Mouse (Mus musculus) intestine, embryonic 15.5 days (tissue): ENCODE results near the gene Ak8. TPM values are rescaled to one million over a fixed set of nuclear protein-coding genes. Genes with fewer than 3 reads are reported as not detected.

Source experiments
- ATAC-seq: fragments of 200-750 bp; cut with Nextera tagmentation; 2 replicates; pipeline ENCODE4 v1.8.0; 2017; ENCODE audit warnings: moderate TSS enrichment, moderate library complexity
- H3K27ac ChIP-seq: fragments of 300-500 bp; sonication (generic); 2 replicates; pipeline ENCODE4 v1.5.1; 2015; ENCODE audit warnings: mild to moderate bottlenecking, inconsistent platforms
- H3K27me3 ChIP-seq: fragments of 300-500 bp; sonication (generic); replicated peaks from 2 replicates; pipeline ENCODE4 v1.6.1; 2015; ENCODE audit warnings: inconsistent platforms
- H3K36me3 ChIP-seq: fragments of 300-500 bp; sonication (generic); 2 replicates; pipeline ENCODE4 v1.6.1; 2015; ENCODE audit warnings: inconsistent platforms
- H3K4me1 ChIP-seq: fragments of 300-500 bp; sonication (generic); replicated peaks from 2 replicates; pipeline ENCODE4 v1.6.1; 2015; ENCODE audit warnings: inconsistent platforms
- H3K4me2 ChIP-seq: fragments of 300-500 bp; sonication (generic); replicated peaks from 2 replicates; pipeline ENCODE4 v1.6.1; 2015; ENCODE audit warnings: mild to moderate bottlenecking, inconsistent platforms
- H3K4me3 ChIP-seq: fragments of 300-500 bp; sonication (generic); replicated peaks from 2 replicates; pipeline ENCODE4 v1.5.1; 2015; ENCODE audit warnings: inconsistent platforms
- H3K9ac ChIP-seq: fragments of 300-500 bp; sonication (generic); 2 replicates; pipeline ENCODE4 v1.6.1; 2015; ENCODE audit warnings: inconsistent platforms
- H3K9me3 ChIP-seq: fragments of 300-500 bp; sonication (generic); 2 replicates; pipeline ENCODE4 v1.6.1; 2016; ENCODE audit warnings: inconsistent platforms
- WGBS: fragments of 180-500 bp; shearing (Covaris S2); methylation state at CpG from one replicate; pipeline ENCODE4 v1.1.7; 2015; 5-methylcytosine and 5-hydroxymethylcytosine counted together
- polyA plus RNA-seq: library from polyadenylated mRNA; unstranded; fragments of >200 nt; fragmentation: Nextera tagmentation; extraction: Ambion mirVana; gene quantifications from 2 replicates; pipeline ENCODE4 v1.2.1, GENCODE M21; 2015

Ak8 gene
- polyA plus RNA-seq, 1 experiment from 2014 or later: 0.44 TPM

DNA sequence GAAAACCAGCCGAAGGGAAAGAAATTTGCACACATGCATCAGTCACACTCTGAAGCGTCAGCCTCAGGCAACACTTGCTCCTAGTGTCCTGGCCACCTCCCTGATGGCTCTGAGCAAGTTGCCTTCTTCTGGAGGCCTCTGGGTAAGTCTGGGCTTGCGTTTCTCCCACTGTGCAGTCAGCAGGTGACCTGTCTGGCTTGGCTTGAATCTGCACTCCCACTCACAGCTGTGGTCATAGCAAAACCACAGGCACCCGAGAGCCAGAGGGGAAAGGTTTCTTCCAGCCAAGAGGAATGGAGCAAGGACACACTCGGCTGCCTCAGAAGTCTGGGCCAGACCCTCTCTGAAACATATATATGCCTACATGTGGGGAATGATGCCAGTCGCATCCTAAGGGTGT is 108.9 kb downstream of the Ak8 start:
- H3K4me3 ChIP-seq: no peak overlapping the region
- 79% methylated on average over 6 of the region's 6 CpGs for WGBS
- H3K4me2 ChIP-seq: no peak overlapping the region
- no peaks in the 10 kb centered on the region for H3K9me3 ChIP-seq
- H3K9ac ChIP-seq: no peak overlapping the region
- no peaks in the 10 kb centered on the region for H3K36me3 ChIP-seq
- H3K27ac ChIP-seq: no peak overlapping the region
- no peaks in the 10 kb centered on the region for H3K4me1 ChIP-seq
- ATAC-seq: no peak
- H3K27me3 ChIP-seq: no peaks in the 10 kb centered on the region

DNA sequence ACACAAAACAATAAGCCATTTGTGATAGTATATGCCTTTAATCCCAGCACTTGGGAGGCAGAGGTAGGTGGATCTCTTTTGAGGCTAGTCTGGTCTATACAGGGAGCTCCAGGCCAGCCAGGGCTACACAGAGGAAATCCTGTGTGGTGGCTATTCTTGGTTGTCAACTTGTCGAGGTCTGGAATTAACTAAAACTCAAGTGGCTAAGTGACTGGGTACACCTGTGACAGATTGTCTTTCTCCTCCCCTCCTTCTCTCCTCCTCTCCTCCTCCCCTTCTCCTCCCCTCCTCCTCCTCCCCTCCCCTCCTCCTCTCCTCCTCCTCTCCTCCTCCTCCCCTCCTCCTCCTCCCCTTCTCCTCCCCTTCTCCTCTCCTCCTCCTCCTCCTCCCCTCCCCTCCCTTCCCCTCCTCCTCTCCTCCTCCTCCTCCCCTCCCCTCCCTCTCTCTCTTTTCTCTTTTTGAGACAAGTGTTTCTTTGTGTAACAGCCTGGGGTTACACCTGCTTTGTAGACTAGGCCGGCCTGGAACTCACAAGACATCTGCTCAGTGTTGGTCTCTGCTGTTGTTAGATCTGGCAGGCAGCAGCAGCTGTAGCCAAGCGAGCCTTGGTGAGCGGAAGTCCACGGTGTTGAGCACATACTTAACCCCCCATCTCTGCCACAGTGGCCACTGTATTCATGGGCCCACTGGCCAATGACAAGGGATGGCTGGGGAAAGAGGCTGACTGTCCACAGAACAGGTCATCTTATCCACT is 110.5 kb downstream of the Ak8 start:
- WGBS: 52% methylated on average over 5 of the region's 5 CpGs
- ATAC-seq: no peak

DNA sequence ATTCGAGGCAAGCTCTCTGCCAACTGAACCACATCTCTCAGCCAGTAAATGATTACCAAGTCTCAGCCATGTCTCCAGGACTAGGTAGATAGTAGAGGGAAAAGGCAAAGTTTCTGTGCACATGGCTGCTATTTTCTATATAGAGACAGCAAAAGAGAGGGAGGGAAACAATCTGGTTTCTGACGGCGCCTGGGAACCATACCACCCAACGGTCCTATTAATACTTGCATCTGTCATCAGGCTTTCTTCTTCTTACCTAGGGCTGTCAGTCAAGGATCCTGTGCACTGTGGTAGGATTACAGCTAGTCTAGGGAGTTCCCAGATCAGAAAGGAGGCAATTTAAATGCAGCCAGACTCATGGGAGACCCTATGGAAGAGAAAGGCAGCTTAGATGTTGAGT is 118.9 kb downstream of the Ak8 start:
- Histone ChIP-seq H3K27ac (no peak overlapping the region), H3K4me3 (no peak overlapping the region), H3K36me3 (no peaks in the 10 kb centered on the region), H3K9me3 (no peaks in the 10 kb centered on the region), H3K4me1 (no peaks in the 10 kb centered on the region), H3K27me3 (no peaks in the 10 kb centered on the region), H3K4me2 (no peak overlapping the region), H3K9ac (no peak overlapping the region)
- 77% methylated on average over 4 of the region's 4 CpGs for WGBS
- no peak for ATAC-seq

More for the DNA sequence above, 110.5 kb downstream of the Ak8 start:
- no peak overlapping the region for H3K4me2 ChIP-seq
- H3K27ac ChIP-seq: no peak overlapping the region
- H3K9ac ChIP-seq: no peak overlapping the region
- no peaks in the 10 kb centered on the region for H3K27me3 ChIP-seq
- H3K4me3 ChIP-seq: no peak overlapping the region
- H3K36me3 ChIP-seq: no peaks in the 10 kb centered on the region
- no peaks in the 10 kb centered on the region for H3K9me3 ChIP-seq
- H3K4me1 ChIP-seq: no peaks in the 10 kb centered on the region

DNA sequence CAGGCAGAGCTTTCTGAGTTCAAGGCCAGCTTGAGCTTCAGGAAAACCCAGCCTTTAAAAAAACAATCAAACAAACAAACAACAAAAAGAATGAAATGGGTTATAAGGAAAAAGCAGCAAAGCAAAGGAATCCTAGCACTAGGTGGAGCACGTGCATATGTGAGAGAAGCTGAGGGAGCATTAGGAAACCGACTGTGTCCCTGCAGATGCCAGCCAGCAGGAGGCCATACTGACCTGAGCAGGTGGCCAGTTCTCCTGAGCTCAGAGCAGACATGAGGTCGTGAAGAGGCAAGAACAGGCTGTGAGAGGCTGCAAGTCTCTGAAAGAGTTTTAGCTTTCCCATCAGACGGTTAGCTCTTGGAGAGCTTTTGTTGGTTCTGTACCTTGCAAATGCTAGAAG is 129.3 kb downstream of the Ak8 start:
- Histone ChIP-seq H3K4me2 (no peak overlapping the region), H3K36me3 (peaks cover 41% of the 10 kb centered on the region), H3K9ac (no peak overlapping the region), H3K27ac (no peak overlapping the region), H3K4me3 (no peak overlapping the region), H3K9me3 (no peaks in the 10 kb centered on the region), H3K27me3 (no peaks in the 10 kb centered on the region), H3K4me1 (no peaks in the 10 kb centered on the region)
- ATAC-seq: no peak
- 31% methylated on average over 4 of the region's 4 CpGs for WGBS

DNA sequence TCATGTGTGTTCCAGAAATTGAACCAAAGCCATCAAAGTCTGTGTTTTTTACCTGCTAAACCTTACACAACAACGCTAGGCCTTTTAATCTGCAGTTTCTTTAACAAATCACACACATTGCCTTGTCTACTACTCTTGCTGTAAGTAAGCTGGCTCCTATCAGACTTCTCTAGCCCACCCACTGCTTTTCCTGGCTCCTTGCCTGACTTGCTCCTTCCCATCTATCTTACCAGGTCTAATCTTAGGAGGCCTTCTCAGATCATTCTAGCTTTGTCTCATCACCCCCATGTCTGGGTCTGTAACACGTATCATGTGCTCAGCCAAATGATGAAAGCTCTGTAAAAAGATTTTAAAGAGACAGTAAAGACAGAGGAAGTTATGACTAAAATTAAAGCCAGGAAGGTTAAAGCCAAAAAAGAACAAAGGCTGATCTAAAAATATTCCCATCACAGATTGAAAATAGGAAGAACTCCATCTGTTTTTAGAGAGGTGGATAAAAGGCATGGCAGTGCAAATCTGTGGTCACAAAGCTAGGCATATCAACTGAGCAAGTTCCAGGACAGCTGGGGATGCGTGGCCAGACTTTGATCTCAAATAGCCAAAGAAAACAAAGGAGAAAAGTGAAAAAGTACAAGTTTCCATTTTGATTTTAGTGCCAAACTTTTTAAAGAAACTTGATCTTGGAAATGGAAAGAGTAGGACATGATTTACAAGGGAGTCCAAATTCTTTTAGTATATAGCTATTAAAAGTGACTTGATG is 136.4 kb downstream of the Ak8 start:
- Histone ChIP-seq H3K27ac (no peak overlapping the region), H3K4me2 (no peak overlapping the region)

DNA sequence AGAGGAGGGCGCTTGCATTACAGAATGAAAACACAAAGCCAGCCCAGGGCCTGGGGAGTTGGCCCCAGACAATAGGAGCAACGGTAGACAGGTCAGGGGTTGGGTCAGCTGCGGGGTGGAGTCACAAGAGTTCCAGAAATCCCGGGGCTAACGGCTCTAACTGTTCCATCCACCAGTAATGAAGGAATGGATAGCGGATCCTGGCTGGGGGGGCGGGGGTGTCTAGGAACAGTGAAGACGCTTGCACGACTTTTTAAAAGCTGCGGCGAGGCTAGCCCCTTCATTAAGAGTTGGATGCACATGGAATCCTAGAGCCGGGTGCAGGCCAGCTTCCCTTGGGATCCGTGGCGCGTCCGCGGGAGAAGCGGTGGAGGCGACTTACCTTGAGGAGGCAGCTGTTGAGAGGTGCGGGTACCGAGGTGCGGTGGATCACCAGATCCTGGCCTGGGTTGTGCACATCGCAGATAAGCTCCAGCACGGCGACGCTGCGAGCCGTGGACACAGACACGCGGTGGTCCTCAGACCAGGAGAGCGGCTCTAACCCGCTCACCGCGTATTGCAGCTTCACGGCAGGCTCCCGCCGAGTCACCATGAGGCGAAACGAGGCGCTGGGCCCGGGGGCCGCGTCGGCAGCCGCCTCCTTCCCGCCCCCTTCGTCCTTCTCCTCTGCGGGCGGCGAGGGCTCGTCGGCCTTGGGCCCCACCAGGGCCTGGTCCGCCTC is 139.7 kb downstream of the Ak8 start:
- Histone ChIP-seq H3K4me1 (peaks cover 11% of the 10 kb centered on the region), H3K27me3 (no peaks in the 10 kb centered on the region), H3K4me2 (peak overlapping the region; percentile 74), H3K36me3 (peaks cover 5% of the 10 kb centered on the region; the same call in 1 of the 2 replicates), H3K27ac (peak overlapping the region; percentile 66), H3K9me3 (no peaks in the 10 kb centered on the region), H3K9ac (peak overlapping the region; percentile 88), H3K4me3 (peak overlapping the region; percentile 91)
- WGBS: under 1% methylated on average over 53 of the region's 53 CpGs
- peak; percentile 47 for ATAC-seq

More for the DNA sequence above, 136.4 kb downstream of the Ak8 start:
- Histone ChIP-seq H3K4me1 (peaks cover 3% of the 10 kb centered on the region), H3K9me3 (no peaks in the 10 kb centered on the region), H3K4me3 (no peak overlapping the region), H3K36me3 (peaks cover 18% of the 10 kb centered on the region), H3K27me3 (no peaks in the 10 kb centered on the region), H3K9ac (no peak overlapping the region)
- ATAC-seq: no peak
- WGBS: 65% methylated on average over 3 of the region's 3 CpGs

DNA sequence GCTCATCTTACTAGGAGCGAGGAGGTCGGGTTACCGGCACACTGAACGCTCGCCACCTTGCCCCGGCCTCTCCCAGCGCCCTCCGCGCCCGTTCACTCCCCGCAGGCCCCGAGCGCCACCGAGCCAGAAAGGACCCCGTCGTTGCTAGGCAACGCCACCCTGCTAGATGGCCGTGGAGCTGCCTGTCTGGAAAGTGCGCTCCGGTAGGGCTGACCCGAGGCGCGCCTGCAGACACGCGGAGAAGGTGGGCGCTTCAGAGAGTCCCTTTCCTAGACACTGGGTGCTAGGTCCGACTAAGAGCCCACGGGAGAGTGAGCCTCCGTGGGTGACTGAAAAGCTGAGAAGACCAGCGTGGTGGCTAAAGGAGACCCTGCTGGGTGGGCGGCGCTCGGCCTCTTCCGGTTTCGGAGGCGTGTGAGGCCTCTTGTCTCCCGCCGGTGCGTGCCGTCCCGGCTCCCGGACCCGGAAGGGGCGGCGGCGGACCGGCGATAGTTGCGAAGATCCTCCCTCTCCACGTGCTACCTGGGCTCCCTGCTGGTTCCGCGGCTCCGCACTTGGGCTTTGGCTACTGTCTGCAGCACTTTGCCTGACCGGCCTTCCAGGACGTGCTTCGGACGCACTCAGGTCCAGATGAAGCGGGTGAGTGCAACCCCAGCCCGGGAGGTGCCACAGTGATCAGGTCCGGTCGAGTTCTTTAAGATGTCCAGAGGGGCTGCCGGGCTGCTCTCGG is 140.4 kb downstream of the Ak8 start, which contains the start of the genes Gtf3c4 and Ddx31:
TSS of gene Gtf3c4 (minus strand) at position 139 of the 730 bp plus-strand sequence.
TSS of gene Ddx31 (plus strand) at position 185 of the 730 bp plus-strand sequence.
- Histone ChIP-seq H3K27me3 (no peaks in the 10 kb centered on the region), H3K4me1 (peaks cover 11% of the 10 kb centered on the region), H3K36me3 (peaks cover 7% of the 10 kb centered on the region), H3K4me3 (peak within 1 kb of the TSS; percentile 91), H3K9me3 (no peaks in the 10 kb centered on the region), H3K9ac (peak within 1 kb of the TSS; percentile 88), H3K4me2 (peak within 1 kb of the TSS; percentile 74), H3K27ac (peak within 1 kb of the TSS; percentile 81)
- WGBS: under 1% methylated on average over 63 of the region's 63 CpGs
- peak; percentile 96 for ATAC-seq

DNA sequence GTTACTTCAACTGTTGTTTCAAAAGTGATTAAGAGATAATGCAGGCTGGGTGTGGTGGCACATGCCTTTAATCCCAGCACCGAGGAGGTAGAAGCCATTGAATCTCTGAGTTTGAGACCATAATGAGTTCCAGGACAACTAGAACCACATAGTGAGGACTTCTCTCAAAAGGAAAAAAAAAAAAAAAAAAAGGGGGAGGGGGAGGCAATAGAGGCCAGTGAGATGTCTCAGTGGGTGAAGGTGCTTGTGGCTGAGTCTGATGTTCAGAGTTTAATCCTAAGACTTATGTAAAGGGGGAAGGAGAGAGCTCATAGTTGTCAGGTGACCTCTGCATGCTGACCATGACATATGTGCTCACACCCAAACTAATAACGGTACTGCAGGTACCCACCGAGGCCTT is 142.1 kb downstream of the Ak8 start:
- Histone ChIP-seq H3K4me2 (peak overlapping the region; percentile 74; the same call in 1 of the 2 replicates), H3K4me1 (peaks cover 11% of the 10 kb centered on the region), H3K27me3 (no peaks in the 10 kb centered on the region), H3K36me3 (peaks cover 13% of the 10 kb centered on the region), H3K9me3 (no peaks in the 10 kb centered on the region), H3K27ac (no peak overlapping the region), H3K9ac (no peak overlapping the region), H3K4me3 (0 out of 2 replicates have a peak overlapping the region, but pooled peaks have one; percentile 91)
- no peak for ATAC-seq
- WGBS: 55% methylated on average over 3 of the region's 3 CpGs

DNA sequence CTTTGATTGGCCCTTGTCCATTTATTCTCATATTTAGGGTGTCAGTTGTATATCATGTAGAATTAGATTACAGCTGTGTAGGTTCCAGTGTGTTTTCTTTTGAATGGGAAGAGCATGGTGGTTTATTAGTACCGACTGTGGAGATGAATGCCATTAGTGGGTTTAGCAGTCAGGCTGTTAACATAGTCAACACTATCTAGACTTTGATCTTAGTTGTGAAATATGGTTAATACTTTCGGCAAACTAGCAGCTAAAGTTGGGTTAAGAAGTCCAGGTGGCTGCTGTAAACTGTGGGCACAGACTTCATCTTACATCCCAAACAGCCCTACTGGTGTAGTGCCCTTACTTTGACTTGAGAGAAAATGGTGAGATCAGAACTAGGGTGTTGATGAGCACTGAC is 148.9 kb downstream of the Ak8 start:
- Histone ChIP-seq H3K36me3 (peaks cover 27% of the 10 kb centered on the region), H3K9me3 (no peaks in the 10 kb centered on the region), H3K9ac (no peak overlapping the region), H3K4me1 (no peaks in the 10 kb centered on the region), H3K27me3 (no peaks in the 10 kb centered on the region), H3K27ac (no peak overlapping the region), H3K4me3 (no peak overlapping the region), H3K4me2 (no peak overlapping the region)
- 94% methylated on average over 2 of the region's 2 CpGs for WGBS
- ATAC-seq: no peak

DNA sequence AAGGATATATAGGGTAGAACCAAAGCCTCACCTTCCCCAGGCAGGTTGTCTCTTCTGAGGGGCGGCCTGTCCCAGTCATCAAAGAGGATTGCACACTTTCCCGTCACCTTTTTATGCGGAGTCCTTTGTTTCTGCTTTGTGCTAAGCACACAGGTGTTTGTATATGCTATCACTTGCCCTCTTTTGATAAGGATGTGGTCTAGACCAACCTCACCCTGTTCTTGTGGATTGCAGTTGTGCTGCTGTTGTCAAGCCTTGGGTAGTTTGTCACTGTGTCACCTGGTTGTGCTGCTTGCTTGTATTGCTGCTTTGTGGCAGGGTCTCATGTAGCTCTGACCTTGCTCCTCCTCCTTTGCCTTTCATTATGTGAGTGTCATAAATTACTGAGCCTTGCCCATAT is 152.6 kb downstream of the Ak8 start:
- Histone ChIP-seq H3K4me2 (no peak overlapping the region), H3K4me1 (no peaks in the 10 kb centered on the region), H3K9ac (no peak overlapping the region), H3K4me3 (no peak overlapping the region), H3K27me3 (no peaks in the 10 kb centered on the region), H3K9me3 (no peaks in the 10 kb centered on the region), H3K27ac (no peak overlapping the region), H3K36me3 (peaks cover 8% of the 10 kb centered on the region)
- no peak for ATAC-seq
- 75% methylated on average over 3 of the region's 3 CpGs for WGBS

DNA sequence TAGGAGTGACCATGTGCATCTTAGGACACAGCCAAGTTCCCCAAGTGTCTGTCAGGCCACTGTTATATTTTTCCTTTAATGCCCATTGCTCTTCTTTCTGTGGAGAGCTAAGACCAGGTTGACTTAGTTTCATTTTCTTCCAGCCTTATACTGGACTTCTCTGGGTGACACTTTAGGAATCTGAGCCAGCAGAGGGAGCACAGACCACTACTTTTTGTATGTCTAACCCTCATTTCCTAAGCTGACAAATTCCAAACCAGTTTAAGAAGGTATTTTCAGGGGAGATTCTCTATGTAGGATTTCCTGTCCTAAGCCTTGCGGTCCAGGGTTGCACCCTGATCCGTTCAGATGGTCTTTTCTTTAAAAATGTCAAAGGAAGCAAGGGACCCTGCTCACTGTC is 155.8 kb downstream of the Ak8 start:
- H3K27ac ChIP-seq: no peak overlapping the region
- H3K4me3 ChIP-seq: no peak overlapping the region
- no peaks in the 10 kb centered on the region for H3K9me3 ChIP-seq
- 90% methylated on average over 2 of the region's 2 CpGs for WGBS
- ATAC-seq: no peak
- no peak overlapping the region for H3K4me2 ChIP-seq
- H3K9ac ChIP-seq: no peak overlapping the region
- no peaks in the 10 kb centered on the region for H3K27me3 ChIP-seq
- no peaks in the 10 kb centered on the region for H3K4me1 ChIP-seq
- peaks cover 12% of the 10 kb centered on the region for H3K36me3 ChIP-seq
